Mouse (Mus musculus) myocyte (in vitro differentiated cells): ENCODE results near the gene B230217C12Rik.

Source experiments
- CEBPB ChIP-seq: IDR thresholded peaks from 2 replicates; pipeline ENCODE4 v1.6.1; 2011; ENCODE audit warnings: mild to moderate bottlenecking, moderate library complexity; ENCODE audit not compliant: poor library complexity, insufficient read depth, severe bottlenecking
- E2F4 ChIP-seq: IDR thresholded peaks from one replicate; pipeline ENCODE4 v1.6.1; 2011; ENCODE audit warnings: mild to moderate bottlenecking, control low read depth, moderate library complexity; ENCODE audit not compliant: insufficient read depth
- POLR2A ChIP-seq: IDR thresholded peaks from one replicate; pipeline ENCODE4 v1.6.1; 2011; ENCODE audit warnings: low read depth, mild to moderate bottlenecking, control low read depth, moderate library complexity; ENCODE audit not compliant: insufficient read length
- POLR2AphosphoS2 ChIP-seq: IDR thresholded peaks from one replicate; pipeline ENCODE4 v1.6.1; 2011; ENCODE audit warnings: low read depth, control low read depth; ENCODE audit not compliant: insufficient read length
- USF1 ChIP-seq: IDR thresholded peaks from one replicate; pipeline ENCODE4 v1.6.1; 2011; ENCODE audit warnings: low read depth, mild to moderate bottlenecking, control low read depth, moderate library complexity

GRCm38 (mm10) chr11:97865421-97865820 lies 24.8 kb downstream of the B230217C12Rik start:
- TF ChIP-seq POLR2A: no peak
- no peak for TF ChIP-seq USF1
- no peak for TF ChIP-seq E2F4
- TF ChIP-seq CEBPB: no peak
- TF ChIP-seq POLR2AphosphoS2: no peak
